Mouse (Mus musculus) forebrain, embryonic 11.5 days (tissue): Measurements from ENCODE around the gene Slc2a5. TPM values are rescaled to one million over a fixed set of nuclear protein-coding genes. Genes with fewer than 3 reads are reported as not detected.

Experiments used
- ATAC-seq: fragments of 200-750 bp; cut with Nextera tagmentation; replicated peaks from 2 replicates; pipeline ENCODE4 v1.8.0; 2017; ENCODE audit warnings: moderate TSS enrichment; ENCODE audit not compliant: low FRiP score
- DNase-seq: peaks from one replicate; pipeline ENCODE4 v3.0.0-alpha.2; 2017; ENCODE audit warnings: low spot score
- H3K27ac ChIP-seq: fragments of 300-500 bp; sonication (generic); 2 replicates; pipeline ENCODE4 v1.5.1; 2014; ENCODE audit warnings: low read depth, low read length
- H3K27me3 ChIP-seq: fragments of 300-500 bp; sonication (generic); 2 replicates; pipeline ENCODE4 v1.6.1; 2014; ENCODE audit warnings: mild to moderate bottlenecking, low read length, mixed read lengths; ENCODE audit not compliant: control insufficient read depth, insufficient read depth
- H3K36me3 ChIP-seq: fragments of 300-500 bp; sonication (generic); 2 replicates; pipeline ENCODE4 v1.6.1; 2014; ENCODE audit warnings: mild to moderate bottlenecking, low read length, moderate library complexity, mixed read lengths; ENCODE audit not compliant: control insufficient read depth, insufficient read depth
- H3K4me1 ChIP-seq: fragments of 300-500 bp; sonication (generic); replicated peaks from 2 replicates; pipeline ENCODE4 v1.6.1; 2014; ENCODE audit warnings: low read length, mixed read lengths; ENCODE audit not compliant: control insufficient read depth, insufficient read depth
- H3K4me2 ChIP-seq: fragments of 300-500 bp; sonication (generic); 2 replicates; pipeline ENCODE4 v1.6.1; 2014; ENCODE audit warnings: low read depth, mild to moderate bottlenecking, low read length, moderate library complexity, mixed read lengths; ENCODE audit not compliant: severe bottlenecking
- H3K4me3 ChIP-seq: fragments of 300-500 bp; sonication (generic); 2 replicates; pipeline ENCODE4 v1.5.1; 2014; ENCODE audit warnings: low read depth, low read length
- H3K9ac ChIP-seq: fragments of 300-500 bp; sonication (generic); 2 replicates; pipeline ENCODE4 v1.6.1; 2014; ENCODE audit warnings: low read length
- H3K9me3 ChIP-seq: fragments of 300-500 bp; sonication (generic); 2 replicates; pipeline ENCODE4 v1.6.1; 2016; ENCODE audit warnings: low read length, mixed read lengths; ENCODE audit not compliant: control insufficient read depth
- WGBS: fragments of 180-500 bp; shearing (Covaris S2); extraction: QIAGEN DNeasy Blood & Tissue Kit; methylation state at CpG from one replicate; pipeline ENCODE4 v1.1.7; 2014; 5-methylcytosine and 5-hydroxymethylcytosine counted together
- polyA plus RNA-seq: library from polyadenylated mRNA; unstranded; fragments of >200 nt; fragmentation: Nextera tagmentation; extraction: Ambion mirVana; gene quantifications from 2 replicates; pipeline ENCODE4 v1.2.1, GENCODE M21; 2014

Gene Slc2a5
- polyA plus RNA-seq, 1 experiment from 2014 or later, result 1.8 TPM

- H3K36me3 ChIP-seq, result no peaks in the 10 kb centered on the region
- ATAC-seq (peak; percentile 82), DNase-seq (peak; percentile 77)
- peaks cover 2% of the 10 kb centered on the region; the same call in 1 of the 2 replicates for H3K4me1 ChIP-seq
- no peak overlapping the region; the same call in 1 of the 2 replicates for H3K4me3 ChIP-seq
- no peaks in the 10 kb centered on the region for H3K9me3 ChIP-seq
- peak overlapping the region; percentile 21; the same call in 1 of the 2 replicates for H3K4me2 ChIP-seq
- no peak overlapping the region for H3K27ac ChIP-seq
- WGBS, result 39% methylated on average over 9 of the region's 9 CpGs
- H3K27me3 ChIP-seq, result no peaks in the 10 kb centered on the region
- no peak overlapping the region for H3K9ac ChIP-seq
Measured at GRCm38 (mm10) chr4:150138084-150138543, 19.0 kb downstream of the Slc2a5 start.

DNA sequence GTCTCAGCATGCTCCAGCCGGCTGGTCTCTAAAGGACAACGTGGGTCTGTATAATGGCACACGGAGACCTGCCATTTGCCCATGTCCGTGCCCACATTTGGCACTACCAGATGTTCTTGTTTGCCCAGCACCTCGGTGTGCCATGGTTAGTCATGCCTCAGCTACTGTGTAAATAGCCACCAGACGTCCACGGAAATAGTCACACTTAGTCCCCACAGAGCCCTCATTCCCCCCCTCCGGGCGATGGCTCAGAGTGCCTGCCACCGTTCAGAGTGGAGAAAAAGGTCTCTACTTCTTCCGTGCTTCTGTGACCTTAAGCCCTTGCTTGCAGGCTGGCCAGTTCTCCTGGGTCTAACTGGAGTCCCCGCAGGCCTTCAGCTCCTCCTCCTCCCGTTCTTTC lies 20.0 kb downstream of the Slc2a5 start:
- Histone ChIP-seq H3K9me3 (no peaks in the 10 kb centered on the region), H3K4me1 (peaks cover 2% of the 10 kb centered on the region; the same call in 1 of the 2 replicates), H3K4me3 (no peak overlapping the region), H3K27ac (no peak overlapping the region), H3K9ac (no peak overlapping the region), H3K27me3 (no peaks in the 10 kb centered on the region), H3K4me2 (no peak overlapping the region), H3K36me3 (no peaks in the 10 kb centered on the region)
- WGBS, result 72% methylated on average over 13 of the region's 13 CpGs
- ATAC-seq (no peak), DNase-seq (no peak)

DNA sequence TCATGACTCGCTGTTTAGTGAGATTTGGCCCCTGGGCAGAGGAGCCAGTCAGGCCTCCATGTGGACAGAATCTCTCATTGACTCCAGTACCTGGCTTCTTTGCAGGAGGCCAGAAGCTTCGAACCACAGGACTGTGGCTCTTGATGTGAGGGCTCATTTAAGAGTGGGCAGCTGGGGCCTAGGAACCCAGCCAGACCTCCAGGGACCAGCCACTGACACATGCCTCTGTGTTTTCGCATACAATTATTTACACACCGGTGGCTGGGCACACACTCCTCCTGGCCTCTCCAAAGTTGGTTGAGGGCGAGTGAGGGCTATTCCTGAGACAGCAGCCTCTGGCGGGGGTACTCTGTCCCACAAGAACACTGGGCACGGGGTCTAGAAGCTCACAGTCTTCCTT lies 21.3 kb downstream of the Slc2a5 start:
- Histone ChIP-seq H3K27me3 (no peaks in the 10 kb centered on the region), H3K36me3 (no peaks in the 10 kb centered on the region), H3K9ac (no peak overlapping the region), H3K27ac (no peak overlapping the region), H3K4me3 (no peak overlapping the region), H3K9me3 (no peaks in the 10 kb centered on the region), H3K4me1 (peaks cover 2% of the 10 kb centered on the region; the same call in 1 of the 2 replicates), H3K4me2 (no peak overlapping the region)
- DNase-seq (no peak), ATAC-seq (no peak)
- WGBS, result 82% methylated on average over 7 of the region's 7 CpGs

DNA sequence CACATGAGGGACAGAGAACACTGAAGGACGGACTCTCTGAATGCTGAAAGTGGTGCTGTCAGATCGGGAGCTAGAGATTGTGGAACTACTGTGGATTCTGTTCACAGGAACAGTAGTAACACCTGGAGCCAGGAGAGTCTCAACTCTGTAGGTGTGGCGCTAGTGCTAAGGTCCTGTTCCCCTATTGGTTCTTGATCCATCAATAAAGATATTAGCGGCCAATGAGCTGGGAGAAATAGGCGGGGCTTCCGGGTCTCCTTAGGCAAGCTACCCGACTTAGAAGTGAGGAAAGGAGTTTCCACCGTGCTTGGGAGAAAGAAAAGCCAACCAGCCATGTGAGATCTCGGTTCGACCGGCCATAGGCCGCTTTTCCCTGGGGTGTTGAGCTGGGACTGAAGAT lies 25.2 kb downstream of the Slc2a5 start:
- DNase-seq, result no peak
- H3K9ac ChIP-seq, result no peak overlapping the region
- no peak for ATAC-seq

DNA sequence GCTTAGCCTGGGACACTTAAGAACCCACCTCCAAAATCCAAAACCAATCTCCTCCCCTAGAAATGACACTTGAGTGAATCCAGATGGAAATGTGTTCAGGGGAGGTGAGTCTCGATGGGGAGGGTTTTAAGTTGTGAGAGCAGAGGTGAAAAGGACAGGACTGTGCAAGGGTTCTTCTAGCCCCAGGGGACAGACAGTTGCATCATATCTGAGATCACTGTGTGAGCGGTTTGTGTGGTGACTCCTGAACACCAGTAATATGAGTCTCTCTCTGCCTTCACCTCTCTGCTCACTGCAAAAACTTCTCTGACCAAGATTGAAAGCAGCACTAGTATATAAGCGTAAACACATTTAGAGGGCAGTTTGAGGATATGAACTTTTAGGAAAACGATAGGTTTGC lies 27.2 kb downstream of the Slc2a5 start:
- Histone ChIP-seq H3K4me2 (no peak overlapping the region), H3K9ac (no peak overlapping the region), H3K4me3 (no peak overlapping the region), H3K4me1 (no peaks in the 10 kb centered on the region), H3K36me3 (no peaks in the 10 kb centered on the region), H3K27me3 (no peaks in the 10 kb centered on the region), H3K27ac (no peak overlapping the region), H3K9me3 (no peaks in the 10 kb centered on the region; the same call in 1 of the 2 replicates)
- 85% methylated on average over 4 of the region's 4 CpGs for WGBS
- ATAC-seq (no peak), DNase-seq (no peak)

More for the DNA sequence above, 25.2 kb downstream of the Slc2a5 start:
- H3K4me3 ChIP-seq, result no peak overlapping the region
- no peaks in the 10 kb centered on the region for H3K36me3 ChIP-seq
- no peaks in the 10 kb centered on the region; the same call in 1 of the 2 replicates for H3K9me3 ChIP-seq
- no peak overlapping the region for H3K27ac ChIP-seq
- H3K27me3 ChIP-seq, result no peaks in the 10 kb centered on the region
- no peaks in the 10 kb centered on the region for H3K4me1 ChIP-seq
- 23% methylated on average over 12 of the region's 12 CpGs for WGBS
- H3K4me2 ChIP-seq, result no peak overlapping the region

- Histone ChIP-seq H3K27me3 (no peaks in the 10 kb centered on the region), H3K36me3 (no peaks in the 10 kb centered on the region), H3K4me2 (no peak overlapping the region), H3K27ac (no peak overlapping the region), H3K9me3 (no peaks in the 10 kb centered on the region; the same call in 1 of the 2 replicates), H3K9ac (no peak overlapping the region), H3K4me3 (no peak overlapping the region), H3K4me1 (no peaks in the 10 kb centered on the region)
- DNase-seq (no peak), ATAC-seq (no peak)
- WGBS, result 81% methylated on average over 7 of the region's 7 CpGs
Measured at GRCm38 (mm10) chr4:150151045-150151444, 32.0 kb downstream of the Slc2a5 start.

DNA sequence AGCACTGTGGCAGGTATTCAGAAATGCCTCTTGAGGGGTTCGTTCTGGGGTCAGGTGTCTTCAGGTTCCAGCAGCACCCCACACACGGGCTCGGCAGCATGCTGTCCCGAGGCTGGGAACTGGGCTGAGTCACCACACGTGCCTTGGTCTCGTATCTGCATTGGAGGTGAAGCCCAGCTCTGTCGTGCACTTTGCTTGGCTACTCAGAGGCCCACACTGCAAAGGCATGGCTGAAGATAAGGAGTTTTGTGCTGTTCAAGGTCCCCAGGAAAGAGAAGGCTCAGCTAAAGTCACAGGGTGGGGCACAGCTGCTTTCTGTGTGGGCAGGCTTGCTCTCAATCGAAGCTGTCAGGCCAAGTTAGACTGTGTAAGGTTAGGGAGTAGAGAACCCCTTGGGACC lies 33.4 kb downstream of the Slc2a5 start:
- Histone ChIP-seq H3K4me3 (no peak overlapping the region), H3K4me2 (no peak overlapping the region), H3K9me3 (no peaks in the 10 kb centered on the region; the same call in 1 of the 2 replicates), H3K9ac (no peak overlapping the region), H3K27me3 (no peaks in the 10 kb centered on the region), H3K36me3 (no peaks in the 10 kb centered on the region), H3K4me1 (no peaks in the 10 kb centered on the region), H3K27ac (no peak overlapping the region)
- ATAC-seq (no peak), DNase-seq (no peak)
- WGBS, result 88% methylated on average over 8 of the region's 8 CpGs

DNA sequence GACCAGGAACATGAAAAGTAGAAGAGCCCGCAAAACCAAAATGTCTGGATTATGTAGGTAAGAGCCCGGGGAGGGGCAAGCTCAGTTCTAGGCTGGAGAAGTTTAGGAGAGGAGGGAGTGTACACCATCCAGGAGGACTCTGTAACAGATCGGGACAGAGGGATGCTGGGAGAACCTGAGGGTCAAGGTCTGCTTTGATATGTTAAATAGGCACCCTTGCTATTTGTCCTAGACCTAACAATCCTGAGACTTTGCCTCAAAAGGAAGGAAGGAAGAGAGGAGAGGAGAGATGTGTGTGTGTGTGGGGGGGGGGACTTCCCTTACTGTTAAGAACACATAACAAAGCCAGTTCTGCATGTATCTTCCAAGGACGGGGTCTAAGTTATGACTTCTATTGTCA lies 36.2 kb downstream of the Slc2a5 start:
- no peak overlapping the region for H3K4me2 ChIP-seq
- H3K4me3 ChIP-seq, result no peak overlapping the region
- no peaks in the 10 kb centered on the region for H3K9me3 ChIP-seq
- H3K27ac ChIP-seq, result no peak overlapping the region
- no peaks in the 10 kb centered on the region for H3K27me3 ChIP-seq
- H3K9ac ChIP-seq, result no peak overlapping the region
- H3K4me1 ChIP-seq, result no peaks in the 10 kb centered on the region
- DNase-seq (no peak), ATAC-seq (no peak)
- H3K36me3 ChIP-seq, result no peaks in the 10 kb centered on the region
- WGBS, result 89% methylated on average over 4 of the region's 4 CpGs

- H3K4me2 ChIP-seq, result no peak overlapping the region
- H3K9ac ChIP-seq, result no peak overlapping the region
- DNase-seq (no peak), ATAC-seq (no peak)
- no peak overlapping the region for H3K4me3 ChIP-seq
- no peaks in the 10 kb centered on the region for H3K9me3 ChIP-seq
- H3K36me3 ChIP-seq, result no peaks in the 10 kb centered on the region
- WGBS, result 90% methylated on average over 4 of the region's 4 CpGs
- no peak overlapping the region for H3K27ac ChIP-seq
- H3K4me1 ChIP-seq, result no peaks in the 10 kb centered on the region
- no peaks in the 10 kb centered on the region for H3K27me3 ChIP-seq
Measured at GRCm38 (mm10) chr4:150155731-150156130, 36.6 kb downstream of the Slc2a5 start.
